Mouse (Mus musculus) testis, adult 2 months (tissue): Measurements from ENCODE around the gene Pkp3. TPM values are rescaled to one million over a fixed set of nuclear protein-coding genes. Genes with fewer than 3 reads are reported as not detected.

Experiments used
- H3K27ac ChIP-seq: fragments of 200-500 bp; 2 replicates; pipeline ENCODE4 v1.5.1; 2012; ENCODE audit warnings: low read depth, low read length; ENCODE audit not compliant: control insufficient read depth, insufficient read depth
- H3K27me3 ChIP-seq: fragments of 200-500 bp; 2 replicates; pipeline ENCODE4 v1.6.1; 2012; ENCODE audit warnings: mild to moderate bottlenecking, low read length, moderate library complexity; ENCODE audit not compliant: control insufficient read depth, insufficient read depth
- H3K36me3 ChIP-seq: fragments of 200-500 bp; 2 replicates; pipeline ENCODE4 v1.6.1; 2012; ENCODE audit warnings: mild to moderate bottlenecking, low read length; ENCODE audit not compliant: control insufficient read depth, insufficient read depth
- H3K4me1 ChIP-seq: fragments of 200-500 bp; 2 replicates; pipeline ENCODE4 v1.6.1; 2012; ENCODE audit warnings: low read length; ENCODE audit not compliant: control insufficient read depth, insufficient read depth
- H3K4me3 ChIP-seq: fragments of 200-500 bp; 2 replicates; pipeline ENCODE4 v1.5.1; 2012; ENCODE audit warnings: low read depth, mild to moderate bottlenecking, low read length, moderate library complexity, mixed read lengths; ENCODE audit not compliant: control insufficient read depth
- CTCF ChIP-seq: fragments of 200-500 bp; IDR thresholded peaks from 2 replicates; pipeline ENCODE4 v1.5.1; 2012; ENCODE audit warnings: low read depth, mild to moderate bottlenecking, inconsistent platforms, low read length, moderate library complexity; ENCODE audit not compliant: control insufficient read depth, insufficient read depth, insufficient replicate concordance
- POLR2A ChIP-seq: fragments of 200-500 bp; IDR thresholded peaks from 2 replicates; pipeline ENCODE4 v1.6.1; 2012; ENCODE audit warnings: low read depth, mild to moderate bottlenecking, inconsistent platforms, low read length, moderate library complexity; ENCODE audit not compliant: control insufficient read depth
- polyA plus RNA-seq: library from polyadenylated mRNA; depleted of rRNA; stranded (reverse); fragments of >200 nt; gene quantifications from 2 replicates; pipeline ENCODE4 v1.2.3, GENCODE M21; 2012

Pkp3 gene
- polyA plus RNA-seq, 1 experiment = 0.83 TPM

- Histone ChIP-seq H3K4me3 (peak overlapping the region; percentile 36), H3K27ac (no peak overlapping the region), H3K4me1 (peaks cover 7% of the 10 kb centered on the region), H3K36me3 (no peaks in the 10 kb centered on the region), H3K27me3 (no peaks in the 10 kb centered on the region)
- peak; percentile 94 for TF ChIP-seq CTCF
- no peak for TF ChIP-seq POLR2A
Measured at GRCm38 (mm10) chr7:141048226-141049218, 29.5 kb upstream of the Pkp3 start.

GRCm38 (mm10) chr7:141049326-141049725 is 28.7 kb upstream of the Pkp3 start:
- peaks cover 7% of the 10 kb centered on the region for H3K4me1 ChIP-seq
- no peaks in the 10 kb centered on the region for H3K27me3 ChIP-seq
- no peak overlapping the region for H3K4me3 ChIP-seq
- H3K36me3 ChIP-seq = no peaks in the 10 kb centered on the region
- TF ChIP-seq POLR2A (no peak), CTCF (no peak)
- H3K27ac ChIP-seq = no peak overlapping the region

DNA sequence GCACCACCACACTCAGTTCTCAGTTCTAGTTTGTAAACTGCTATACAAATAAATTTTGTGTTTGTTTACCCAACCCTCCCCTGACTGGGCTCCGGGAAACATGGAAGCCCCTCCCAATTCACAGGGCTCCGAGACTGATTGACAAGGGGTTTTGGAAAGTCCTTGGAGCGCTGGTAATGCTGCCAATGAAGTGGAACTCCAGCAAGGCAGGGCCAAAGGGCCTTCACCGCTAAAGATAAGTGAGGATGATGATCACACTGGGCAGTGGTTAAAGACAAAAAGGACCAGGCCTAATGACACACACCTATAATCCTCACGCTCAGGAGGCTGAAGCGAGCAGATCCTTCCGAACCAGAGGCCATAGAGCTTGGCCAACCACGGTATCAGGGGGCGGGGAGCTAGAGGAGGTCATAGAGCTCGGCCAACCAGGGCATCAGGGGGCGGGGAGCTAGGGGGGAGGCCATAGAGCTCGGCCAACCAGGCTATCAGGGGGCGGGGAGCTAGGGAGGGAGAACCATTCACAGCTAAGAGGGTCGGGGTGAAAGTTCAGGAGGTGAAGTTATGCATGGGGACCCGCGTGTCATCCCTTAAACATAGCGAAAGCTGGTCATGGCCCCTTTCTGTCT is 26.8 kb upstream of the Pkp3 start:
- peaks cover 7% of the 10 kb centered on the region for H3K4me1 ChIP-seq
- no peak overlapping the region for H3K27ac ChIP-seq
- no peaks in the 10 kb centered on the region for H3K36me3 ChIP-seq
- H3K27me3 ChIP-seq = no peaks in the 10 kb centered on the region
- TF ChIP-seq POLR2A (no peak), CTCF (no peak)
- H3K4me3 ChIP-seq = no peak overlapping the region

GRCm38 (mm10) chr7:141052016-141052415 is 26.0 kb upstream of the Pkp3 start:
- no peak overlapping the region for H3K4me3 ChIP-seq
- TF ChIP-seq POLR2A = no peak
- no peak for TF ChIP-seq CTCF

DNA sequence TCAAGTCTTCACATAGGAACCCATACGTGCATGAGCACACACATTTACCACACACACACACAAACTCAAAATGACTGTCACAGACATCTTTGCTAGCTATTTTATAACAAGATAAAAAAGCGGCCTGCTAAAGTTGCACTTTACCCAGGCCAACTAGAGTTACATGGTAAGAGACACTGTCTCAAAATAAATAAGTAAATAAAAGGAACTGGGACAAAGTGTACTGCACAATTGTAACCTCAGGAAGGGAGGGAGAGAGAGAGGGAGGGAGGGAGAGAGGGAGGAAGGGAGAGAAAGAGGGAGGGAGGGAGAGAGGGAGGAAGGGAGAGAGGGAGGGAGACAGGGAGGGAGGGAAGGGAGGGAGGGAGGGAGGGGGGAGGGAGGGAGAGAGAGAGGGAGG is 25.6 kb upstream of the Pkp3 start:
- Histone ChIP-seq H3K27me3 (no peaks in the 10 kb centered on the region), H3K36me3 (no peaks in the 10 kb centered on the region), H3K4me3 (no peak overlapping the region), H3K4me1 (peaks cover 7% of the 10 kb centered on the region), H3K27ac (no peak overlapping the region)
- no peak for TF ChIP-seq CTCF
- no peak for TF ChIP-seq POLR2A

More at GRCm38 (mm10) chr7:141052016-141052415, 26.0 kb upstream of the Pkp3 start:
- peaks cover 7% of the 10 kb centered on the region for H3K4me1 ChIP-seq
- H3K36me3 ChIP-seq = no peaks in the 10 kb centered on the region
- H3K27ac ChIP-seq = no peak overlapping the region
- no peaks in the 10 kb centered on the region for H3K27me3 ChIP-seq

DNA sequence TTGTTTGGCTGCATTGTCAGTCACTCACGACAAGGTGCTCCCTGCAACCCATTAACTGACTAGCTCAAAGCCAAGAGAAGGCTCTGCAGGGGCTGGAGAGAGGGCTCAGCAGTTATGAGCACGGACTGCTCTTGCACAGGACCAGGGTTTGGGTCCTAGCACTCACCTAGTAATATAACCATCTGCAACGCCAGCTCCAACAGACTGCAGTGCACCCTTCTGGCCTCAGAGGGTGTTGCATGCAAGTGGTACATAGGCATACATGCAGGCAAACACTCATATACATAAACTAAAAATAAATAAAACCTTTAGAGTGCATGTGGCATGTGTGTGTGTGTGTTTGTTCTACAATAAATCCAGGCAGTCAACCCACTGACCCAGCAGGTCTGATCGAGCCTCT is 22.2 kb upstream of the Pkp3 start:
- Histone ChIP-seq H3K27me3 (no peaks in the 10 kb centered on the region), H3K4me3 (no peak overlapping the region), H3K27ac (no peak overlapping the region), H3K4me1 (peaks cover 6% of the 10 kb centered on the region), H3K36me3 (no peaks in the 10 kb centered on the region)
- no peak for TF ChIP-seq POLR2A
- TF ChIP-seq CTCF = no peak

GRCm38 (mm10) chr7:141056976-141057375 is 21.0 kb upstream of the Pkp3 start:
- Histone ChIP-seq H3K4me3 (no peak overlapping the region), H3K27ac (no peak overlapping the region), H3K36me3 (no peaks in the 10 kb centered on the region), H3K27me3 (no peaks in the 10 kb centered on the region; the same call in 1 of the 2 replicates), H3K4me1 (peaks cover 8% of the 10 kb centered on the region)
- no peak for TF ChIP-seq CTCF
- TF ChIP-seq POLR2A = no peak
